Mouse (Mus musculus) G1E (cell line): ENCODE data around the gene Tjp3.

Experiments
- CTCF ChIP-seq: IDR thresholded peaks from 2 replicates; pipeline ENCODE4 v1.5.1; 2012; ENCODE audit warnings: low read depth, low read length, inconsistent platforms, mixed read lengths
- GATA1 ChIP-seq: IDR thresholded peaks from 2 replicates; pipeline ENCODE4 v1.6.1; 2012; ENCODE audit warnings: borderline replicate concordance, low read length, inconsistent platforms, mixed read lengths
- POLR2AphosphoS5 ChIP-seq: IDR thresholded peaks from 2 replicates; pipeline ENCODE4 v1.6.1; 2012; ENCODE audit warnings: low read depth, low read length, inconsistent platforms; ENCODE audit not compliant: insufficient replicate concordance
- TAL1 ChIP-seq: conservative IDR thresholded peaks from 2 replicates; pipeline ENCODE4 v1.6.1; 2012; ENCODE audit warnings: low read depth, low read length, inconsistent platforms, mixed read lengths

GRCm38 (mm10) chr10:81291511-81292104 lies at the start of gene Tjp3:
- TF ChIP-seq CTCF (no peak), GATA1 (no peak), POLR2AphosphoS5 (no peak), TAL1 (no peak)
